Mouse (Mus musculus) hindbrain, embryonic 10.5 days (tissue): Measurements from ENCODE around the gene Gm12800. TPM values are rescaled to one million over a fixed set of nuclear protein-coding genes. Genes with fewer than 3 reads are reported as not detected.
"Not testable (repeated sequence)": the region's sequence is repeated elsewhere in the genome, so short reads cannot be mapped to it uniquely, and the experiment has no call there.

Source experiments
- DNase-seq: peaks from one replicate; pipeline ENCODE4 v3.0.0-alpha.2; 2017; ENCODE audit warnings: low spot score
- H3K27ac ChIP-seq: fragments of 300-500 bp; sonication (generic); 2 replicates; pipeline ENCODE4 v1.5.1; 2016; ENCODE audit warnings: mild to moderate bottlenecking, moderate library complexity
- H3K27me3 ChIP-seq: fragments of 300-500 bp; sonication (generic); 2 replicates; pipeline ENCODE4 v1.6.1; 2016; ENCODE audit warnings: mild to moderate bottlenecking; ENCODE audit not compliant: poor library complexity, insufficient read depth, severe bottlenecking
- H3K36me3 ChIP-seq: fragments of 300-500 bp; sonication (generic); 2 replicates; pipeline ENCODE4 v1.6.1; 2016; ENCODE audit warnings: mild to moderate bottlenecking, moderate library complexity
- H3K4me1 ChIP-seq: fragments of 300-500 bp; sonication (generic); replicated peaks from 2 replicates; pipeline ENCODE4 v1.6.1; 2016; ENCODE audit warnings: mild to moderate bottlenecking
- H3K4me3 ChIP-seq: fragments of 300-500 bp; sonication (generic); 2 replicates; pipeline ENCODE4 v1.5.1; 2016; ENCODE audit warnings: mild to moderate bottlenecking, moderate library complexity
- H3K9me3 ChIP-seq: fragments of 300-500 bp; sonication (generic); 2 replicates; pipeline ENCODE4 v1.6.1; 2016; ENCODE audit warnings: mild to moderate bottlenecking, moderate library complexity
- WGBS: fragments of 180-500 bp; shearing (Covaris S2); methylation state at CpG from one replicate; pipeline ENCODE4 v1.1.7; 2016; 5-methylcytosine and 5-hydroxymethylcytosine counted together
- polyA plus RNA-seq: library from polyadenylated mRNA; unstranded; fragments of >200 nt; fragmentation: Nextera tagmentation; extraction: Ambion mirVana; gene quantifications from 2 replicates; pipeline ENCODE4 v1.2.1, GENCODE M21; 2016

The Gm12800 gene
- not detected in 2 replicates for polyA plus RNA-seq

- H3K9me3 ChIP-seq, H3K4me1 ChIP-seq, H3K36me3 ChIP-seq, DNase-seq, H3K4me3 ChIP-seq, H3K27me3 ChIP-seq, H3K27ac ChIP-seq: not testable (repeated sequence)
- 92% methylated on average over 2 of the region's 2 CpGs for WGBS
Observed at GRCm38 (mm10) chr4:101908821-101909220, at the start of gene Gm12800. TSS of gene Gm12800 (plus strand) at chr4:101909121.

- no peak for DNase-seq
- Histone ChIP-seq H3K27ac (no peak overlapping the region), H3K9me3 (no peaks in the 10 kb centered on the region), H3K27me3 (no peaks in the 10 kb centered on the region), H3K4me1 (no peaks in the 10 kb centered on the region), H3K36me3 (no peaks in the 10 kb centered on the region), H3K4me3 (no peak overlapping the region)
- 49% methylated on average over 6 of the region's 6 CpGs for WGBS
Observed at GRCm38 (mm10) chr4:101860873-101861272, 48.0 kb upstream of the Gm12800 start.

- Histone ChIP-seq H3K9me3 (no peaks in the 10 kb centered on the region), H3K27me3 (no peaks in the 10 kb centered on the region), H3K4me1 (no peaks in the 10 kb centered on the region), H3K36me3 (no peaks in the 10 kb centered on the region), H3K4me3 (no peak overlapping the region), H3K27ac (no peak overlapping the region)
- WGBS, result 94% methylated on average over 6 of the region's 6 CpGs
- no peak for DNase-seq
Observed at GRCm38 (mm10) chr4:101862289-101862688, 46.6 kb upstream of the Gm12800 start.

- DNase-seq, H3K4me3 ChIP-seq, H3K9me3 ChIP-seq, H3K27me3 ChIP-seq, H3K27ac ChIP-seq, H3K36me3 ChIP-seq, H3K4me1 ChIP-seq: not testable (repeated sequence)
- WGBS, result 64% methylated on average over 2 of the region's 2 CpGs
Observed at GRCm38 (mm10) chr4:101872031-101872430, 36.9 kb upstream of the Gm12800 start.

- H3K4me3 ChIP-seq, H3K27ac ChIP-seq, DNase-seq, H3K4me1 ChIP-seq, H3K36me3 ChIP-seq, H3K9me3 ChIP-seq, H3K27me3 ChIP-seq: not testable (repeated sequence)
- WGBS, result 88% methylated on average over 15 of the region's 15 CpGs
Observed at GRCm38 (mm10) chr4:101875687-101876086, 33.2 kb upstream of the Gm12800 start.

GRCm38 (mm10) chr4:101883641-101884040, 25.3 kb upstream of the Gm12800 start:
- Histone ChIP-seq H3K27me3 (no peaks in the 10 kb centered on the region), H3K9me3 (no peaks in the 10 kb centered on the region), H3K27ac (no peak overlapping the region), H3K4me3 (no peak overlapping the region), H3K36me3 (no peaks in the 10 kb centered on the region), H3K4me1 (no peaks in the 10 kb centered on the region)
- 56% methylated on average over 3 of the region's 3 CpGs for WGBS
- DNase-seq, result no peak

GRCm38 (mm10) chr4:101889377-101889776, 19.5 kb upstream of the Gm12800 start:
- Histone ChIP-seq H3K4me3 (no peak overlapping the region), H3K9me3 (no peaks in the 10 kb centered on the region), H3K4me1 (no peaks in the 10 kb centered on the region), H3K27me3 (no peaks in the 10 kb centered on the region), H3K36me3 (no peaks in the 10 kb centered on the region), H3K27ac (no peak overlapping the region)
- no peak for DNase-seq

- DNase-seq, result no peak
- no peak within 1 kb of the TSS for H3K4me3 ChIP-seq
- no peaks in the 10 kb centered on the region for H3K4me1 ChIP-seq
- H3K27me3 ChIP-seq, result no peaks in the 10 kb centered on the region
- no peaks in the 10 kb centered on the region for H3K9me3 ChIP-seq
- 87% methylated on average over 7 of the region's 7 CpGs for WGBS
- H3K36me3 ChIP-seq, result no peaks in the 10 kb centered on the region
- no peak within 1 kb of the TSS for H3K27ac ChIP-seq
Observed at GRCm38 (mm10) chr4:101893656-101894420, 15.1 kb upstream of the Gm12800 start, which contains the start of gene C130073F10Rik. TSS of gene C130073F10Rik (minus strand) at chr4:101893789.

- not testable (repeated sequence) for H3K27me3 ChIP-seq, H3K9me3 ChIP-seq, H3K4me3 ChIP-seq, H3K36me3 ChIP-seq, H3K27ac ChIP-seq, H3K4me1 ChIP-seq, DNase-seq
- 85% methylated on average over 2 of the region's 2 CpGs for WGBS
Observed at GRCm38 (mm10) chr4:101940107-101940506, 31.2 kb downstream of the Gm12800 start, which contains the start of gene Gm12794. TSS of gene Gm12794 (plus strand) at chr4:101940407.

Other genes starting within 250 kb of the Gm12800 start
- 2.3 and 2.5 TPM in 2 replicates for gene Lepr, start 191.7 kb upstream of the Gm12800 start, polyA plus RNA-seq
- gene B020004J07Rik, start 65.1 kb upstream of the Gm12800 start, polyA plus RNA-seq, result not detected in 2 replicates
- gene C130073F10Rik, start 15.3 kb upstream of the Gm12800 start, polyA plus RNA-seq, result not detected in 2 replicates
- not detected in 2 replicates for gene Gm12794, start 31.3 kb downstream of the Gm12800 start, polyA plus RNA-seq
- gene Gm12790, start 71.9 kb downstream of the Gm12800 start, polyA plus RNA-seq, result not detected in 2 replicates
- not detected in 2 replicates for gene Gm12789, start 77.5 kb downstream of the Gm12800 start, polyA plus RNA-seq
- 6.7 and 8.5 TPM in 2 replicates for gene Pde4b, start 178.4 kb downstream of the Gm12800 start, polyA plus RNA-seq